ENCODE assay signal across 8 mouse cellular contexts in genomic region chr19:8740603-8741002, GRCm38 (mm10). TPM values are rescaled to one million over a fixed set of nuclear protein-coding genes. Genes with fewer than 3 reads are reported as not detected.
DNase-seq lines count a peak whose midpoint lies in the region; ATAC-seq and TF ChIP-seq lines count a peak whose summit lies in the region.

Gene 1700092M07Rik (plus strand): TSS chr19:8740718.

- H3K4me3 ChIP-seq in lung, adult 2 months (replicated peaks; ENCODE audit: extremely low read depth, low read depth, low read length): peak within 1 kb of the TSS; percentile 98
- peak within 1 kb of the TSS; percentile 89 for H3K4me3 ChIP-seq in embryonic facial prominence, embryonic 14.5 days (ENCODE audit: low read depth, low read length)
- H3K4me3 ChIP-seq in hindbrain, embryonic 16.5 days (ENCODE audit: low read length): peak within 1 kb of the TSS; percentile 94
- peak within 1 kb of the TSS; percentile 86 for H3K4me3 ChIP-seq in midbrain, embryonic 16.5 days (ENCODE audit: low read depth, low read length)

- 64% methylated on average over 14 of the region's 14 CpGs for WGBS in lung, adult 2 months
- 71% methylated on average over 14 of the region's 14 CpGs for WGBS in embryonic facial prominence, embryonic 14.5 days
- 65% methylated on average over 14 of the region's 14 CpGs for WGBS in hindbrain, embryonic 16.5 days
- WGBS in midbrain, embryonic 16.5 days: 65% methylated on average over 14 of the region's 14 CpGs

- no peaks in the 10 kb centered on the region for H3K9me3 ChIP-seq in embryonic facial prominence, embryonic 14.5 days (ENCODE audit: control insufficient read depth, low read length)
- H3K9me3 ChIP-seq in hindbrain, embryonic 16.5 days (ENCODE audit: control insufficient read depth, low read length): no peaks in the 10 kb centered on the region
- H3K9me3 ChIP-seq in midbrain, embryonic 16.5 days (replicated peaks; ENCODE audit: control insufficient read depth, low read length, poor library complexity, severe bottlenecking): no peaks in the 10 kb centered on the region

- H3K27ac ChIP-seq in embryonic facial prominence, embryonic 14.5 days (replicated peaks; ENCODE audit: low read depth, low read length): peak within 1 kb of the TSS; percentile 93
- peak within 1 kb of the TSS; percentile 96 for H3K27ac ChIP-seq in hindbrain, embryonic 16.5 days (ENCODE audit: low read depth, low read length)
- peak within 1 kb of the TSS; percentile 97 for H3K27ac ChIP-seq in midbrain, embryonic 16.5 days (ENCODE audit: low read length)

- peak within 1 kb of the TSS; percentile 50 for H3K4me2 ChIP-seq in embryonic facial prominence, embryonic 14.5 days (ENCODE audit: low read depth, low read length)
- peak within 1 kb of the TSS; percentile 57 for H3K4me2 ChIP-seq in hindbrain, embryonic 16.5 days (ENCODE audit: low read length)
- peak within 1 kb of the TSS; percentile 57 for H3K4me2 ChIP-seq in midbrain, embryonic 16.5 days (ENCODE audit: low read length)

- TF ChIP-seq POLR2A in lung, adult 2 months (IDR thresholded peaks at IDR 0.05; ENCODE audit: borderline replicate concordance, extremely low read depth, low read depth, low read length): no peak

- no peak for ATAC-seq in embryonic facial prominence, embryonic 14.5 days (ENCODE audit: low read depth)
- ATAC-seq in hindbrain, embryonic 16.5 days: no peak
- ATAC-seq in midbrain, embryonic 16.5 days: no peak

- no peak for DNase-seq in lung, adult 2 months
- DNase-seq in lung, adult 18-20 months: no peak
- DNase-seq in embryonic facial prominence, embryonic 14.5 days (ENCODE audit: low spot score): no peak
- DNase-seq in urinary bladder, postnatal 4 days (ENCODE audit: low spot score in 2 of 2): no peak
- no peak for DNase-seq in left cerebral cortex, adult 18-20 months (ENCODE audit: low spot score in 2 of 2)
- no peak for DNase-seq in urinary bladder, postnatal 14 days (ENCODE audit: low spot score)

- H3K36me3 ChIP-seq in embryonic facial prominence, embryonic 14.5 days (ENCODE audit: control insufficient read depth, insufficient read depth, low read length): peaks cover 64% of the 10 kb centered on the region
- H3K36me3 ChIP-seq in hindbrain, embryonic 16.5 days (ENCODE audit: control insufficient read depth, insufficient read depth, low read length): peaks cover 33% of the 10 kb centered on the region
- peaks cover 11% of the 10 kb centered on the region for H3K36me3 ChIP-seq in midbrain, embryonic 16.5 days (ENCODE audit: control insufficient read depth, insufficient read depth, low read length)

- H3K4me1 ChIP-seq in lung, adult 2 months (ENCODE audit: control insufficient read depth, insufficient read depth, low read length): peaks cover 13% of the 10 kb centered on the region
- peaks cover 9% of the 10 kb centered on the region for H3K4me1 ChIP-seq in embryonic facial prominence, embryonic 14.5 days (ENCODE audit: control insufficient read depth, insufficient read depth, low read length)
- peaks cover 18% of the 10 kb centered on the region for H3K4me1 ChIP-seq in hindbrain, embryonic 16.5 days (ENCODE audit: control insufficient read depth, insufficient read depth, low read depth, low read length)
- H3K4me1 ChIP-seq in midbrain, embryonic 16.5 days (ENCODE audit: control insufficient read depth, insufficient read depth, low read length): peaks cover 30% of the 10 kb centered on the region

- no peak for TF ChIP-seq CTCF in lung, adult 2 months (IDR thresholded peaks at IDR 0.05; ENCODE audit: insufficient read depth, low read length)

- no peaks in the 10 kb centered on the region for H3K27me3 ChIP-seq in embryonic facial prominence, embryonic 14.5 days (replicated peaks; ENCODE audit: control insufficient read depth, insufficient read depth, low read length)
- no peaks in the 10 kb centered on the region for H3K27me3 ChIP-seq in hindbrain, embryonic 16.5 days (replicated peaks; ENCODE audit: control insufficient read depth, insufficient read depth, low read length)
- no peaks in the 10 kb centered on the region for H3K27me3 ChIP-seq in midbrain, embryonic 16.5 days (ENCODE audit: control insufficient read depth, insufficient read depth, low read depth, low read length)

- peak within 1 kb of the TSS; percentile 90 for H3K9ac ChIP-seq in embryonic facial prominence, embryonic 14.5 days (ENCODE audit: low read depth, low read length)
- peak within 1 kb of the TSS; percentile 76 for H3K9ac ChIP-seq in hindbrain, embryonic 16.5 days (ENCODE audit: low read depth, low read length)
- peak within 1 kb of the TSS; percentile 88 for H3K9ac ChIP-seq in midbrain, embryonic 16.5 days (ENCODE audit: low read depth, low read length)

RNA-seq across cellular contexts. Expression of gene 1700092M07Rik, which starts in this region (rescaled TPM):
- not detected in 2 replicates for polyA plus RNA-seq in lung, adult 2 months (2012; rRNA removed)
- 0.85 and 1.9 TPM in 2 replicates for polyA plus RNA-seq in embryonic facial prominence, embryonic 14.5 days (2014; fragmentation: Nextera tagmentation; extraction: Ambion mirVana)
- polyA plus RNA-seq in hindbrain, embryonic 16.5 days (2015; fragmentation: Nextera tagmentation; extraction: Ambion mirVana): 1.5 and 1.6 TPM in 2 replicates
- 1.2 and 1.8 TPM in 2 replicates for polyA plus RNA-seq in midbrain, embryonic 16.5 days (2015; fragmentation: Nextera tagmentation; extraction: Ambion mirVana)
- total RNA-seq in left cerebral cortex, adult 18-20 months (2021): 1 to 10 TPM in 1 of 2 experiments, under 1 TPM in 1; 0.94 to 1.5 TPM
